Comparison of ENCODE assay signal across 8 mouse cellular contexts in the genomic region with DNA sequence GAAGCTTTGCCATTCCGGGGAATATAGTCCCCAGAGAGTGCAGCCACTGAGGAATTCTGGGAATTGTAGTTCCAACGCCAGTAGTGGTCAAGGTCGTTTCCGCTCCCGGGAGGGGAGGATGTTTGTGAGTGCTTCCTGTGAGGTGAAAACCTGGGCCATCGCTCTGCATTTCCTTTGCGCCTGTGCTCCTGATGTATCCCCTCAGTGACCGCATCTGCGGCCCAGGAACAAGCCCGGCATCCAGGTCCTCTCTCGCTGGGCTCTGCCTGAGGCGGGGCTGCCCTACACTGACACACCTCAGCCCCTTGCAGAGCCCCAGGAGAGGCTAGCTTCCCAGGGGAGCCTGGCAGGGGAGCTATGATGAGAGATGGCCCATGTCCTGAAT. TPM values are rescaled to one million over a fixed set of nuclear protein-coding genes. Genes with fewer than 3 reads are reported as not detected.
DNase-seq lines count a peak whose midpoint lies in the region; ATAC-seq lines count a peak whose summit lies in the region.

A gene (plus strand): TSS at position 133 of the 385 bp plus-strand sequence.

- peaks cover 5% of the 10 kb centered on the region for H3K4me1 ChIP-seq in hindbrain, embryonic 14.5 days (replicated peaks; ENCODE audit: control insufficient read depth, insufficient read depth, low read length)

- peak within 1 kb of the TSS; percentile 81 for H3K27ac ChIP-seq in hindbrain, embryonic 14.5 days

- no peaks in the 10 kb centered on the region for H3K27me3 ChIP-seq in hindbrain, embryonic 14.5 days (ENCODE audit: control insufficient read depth, insufficient read depth, low read length)

- peak; percentile 92 for ATAC-seq in hindbrain, embryonic 14.5 days (ENCODE audit: low FRiP score)

- 0% methylated on average over 12 of the region's 12 CpGs for WGBS in hindbrain, embryonic 14.5 days

- peak within 1 kb of the TSS; percentile 81 for H3K9ac ChIP-seq in hindbrain, embryonic 14.5 days

- H3K4me3 ChIP-seq in hindbrain, embryonic 14.5 days (replicated peaks; ENCODE audit: low read length) = peak within 1 kb of the TSS; percentile 65

- peak; percentile 69 for DNase-seq in T-cell, adult 2 months (ENCODE audit: low spot score)
- DNase-seq in cerebellum, postnatal 14 days = peak; percentile 84 to 87
- peak; percentile 83 to 90 for DNase-seq in frontal cortex, postnatal 36 days (ENCODE audit: low spot score in 2 of 2)
- DNase-seq in hindbrain, embryonic 14.5 days (ENCODE audit: low spot score) = peak; percentile 89
- DNase-seq in layer of hippocampus, postnatal 25 days (ENCODE audit: extremely low spot score in 1 of 2, low spot score in 1 of 2) = peak; percentile 59 to 67
- DNase-seq in lung, postnatal 14 days = peak; percentile 70
- DNase-seq in retina, adult 2 months (ENCODE audit: low read depth, low spot score) = peak; percentile 76
- peak; percentile 73 for DNase-seq in urinary bladder, postnatal 14 days (ENCODE audit: low spot score)

- peak within 1 kb of the TSS; percentile 74 for H3K4me2 ChIP-seq in hindbrain, embryonic 14.5 days (replicated peaks)

- H3K36me3 ChIP-seq in hindbrain, embryonic 14.5 days (replicated peaks; ENCODE audit: control insufficient read depth, insufficient read depth) = peaks cover 19% of the 10 kb centered on the region

- H3K9me3 ChIP-seq in hindbrain, embryonic 14.5 days (ENCODE audit: control insufficient read depth, low read length) = no peaks in the 10 kb centered on the region

RNA-seq across cellular contexts. Expression of the gene that starts here (rescaled TPM):
- 8.1 and 9.5 TPM in 2 replicates for polyA plus RNA-seq in hindbrain, embryonic 14.5 days (2014; fragmentation: Nextera tagmentation; extraction: Ambion mirVana)
- total RNA-seq in layer of hippocampus, postnatal 25 days (2021) = 10 to 100 TPM; 12.5 to 13.2 TPM

Comparison
In these comparisons a context has a peak if more than half of its experiments do, and no peak if none do; other contexts are left out.
1. Peak in every context shown above with its lines: DNase-seq, ATAC-seq, H3K4me3 ChIP-seq and H3K27ac ChIP-seq.